Mouse (Mus musculus) limb, embryonic 10.5 days (tissue): ENCODE data around the gene Smco4. TPM values are rescaled to one million over a fixed set of nuclear protein-coding genes. Genes with fewer than 3 reads are reported as not detected.
A peak's percentile ranks its signal among the peaks of the same experiment; 100 is the strongest.
"Not testable (repeated sequence)": the region's sequence is repeated elsewhere in the genome, so short reads cannot be mapped to it uniquely, and the experiment has no call there.

Source experiments
- DNase-seq: peaks from one replicate; pipeline ENCODE4 v3.0.0-alpha.2; 2017; ENCODE audit warnings: low spot score
- H3K27ac ChIP-seq: fragments of 300-500 bp; sonication (generic); 2 replicates; pipeline ENCODE4 v1.5.1; 2016; ENCODE audit warnings: mild to moderate bottlenecking
- H3K27me3 ChIP-seq: fragments of 300-500 bp; sonication (generic); 2 replicates; pipeline ENCODE4 v1.6.1; 2016; ENCODE audit warnings: low read depth, mild to moderate bottlenecking; ENCODE audit not compliant: poor library complexity, severe bottlenecking
- H3K36me3 ChIP-seq: fragments of 300-500 bp; sonication (generic); 2 replicates; pipeline ENCODE4 v1.6.1; 2016; ENCODE audit warnings: mild to moderate bottlenecking, moderate library complexity
- H3K4me1 ChIP-seq: fragments of 300-500 bp; sonication (generic); 2 replicates; pipeline ENCODE4 v1.6.1; 2016
- H3K4me3 ChIP-seq: fragments of 300-500 bp; sonication (generic); 2 replicates; pipeline ENCODE4 v1.5.1; 2016; ENCODE audit warnings: mild to moderate bottlenecking, moderate library complexity
- H3K9me3 ChIP-seq: fragments of 300-500 bp; sonication (generic); replicated peaks from 2 replicates; pipeline ENCODE4 v1.6.1; 2016; ENCODE audit warnings: mild to moderate bottlenecking
- WGBS: fragments of 180-500 bp; shearing (Covaris S2); methylation state at CpG from one replicate; pipeline ENCODE4 v1.1.7; 2016; 5-methylcytosine and 5-hydroxymethylcytosine counted together
- polyA plus RNA-seq: library from polyadenylated mRNA; unstranded; fragments of >200 nt; fragmentation: Nextera tagmentation; extraction: Ambion mirVana; gene quantifications from 2 replicates; pipeline ENCODE4 v1.2.1, GENCODE M21; 2016

Gene Smco4
- polyA plus RNA-seq, 1 experiment from 2014 or later = 2.7 TPM

GRCm38 (mm10) chr9:15495281-15495680 lies 2.0 kb downstream of the Smco4 start:
- H3K9me3 ChIP-seq, H3K27ac ChIP-seq, H3K36me3 ChIP-seq, DNase-seq, H3K4me3 ChIP-seq, H3K27me3 ChIP-seq: not testable (repeated sequence)
- 91% methylated on average over 2 of the region's 2 CpGs for WGBS
- H3K4me1 ChIP-seq = peaks cover 58% of the 10 kb centered on the region

GRCm38 (mm10) chr9:15495921-15496577 lies 2.8 kb downstream of the Smco4 start:
- peak; percentile 43 for DNase-seq
- Histone ChIP-seq H3K4me3 (0 out of 2 replicates have a peak overlapping the region, but pooled peaks have one; percentile 0), H3K27me3 (no peaks in the 10 kb centered on the region), H3K9me3 (no peaks in the 10 kb centered on the region), H3K4me1 (peaks cover 65% of the 10 kb centered on the region), H3K36me3 (no peaks in the 10 kb centered on the region), H3K27ac (peak overlapping the region; percentile 59; the same call in 1 of the 2 replicates)
- 26% methylated on average over 8 of the region's 8 CpGs for WGBS

- no peaks in the 10 kb centered on the region for H3K9me3 ChIP-seq
- H3K27me3 ChIP-seq = no peaks in the 10 kb centered on the region
- H3K4me3 ChIP-seq = no peak overlapping the region
- H3K4me1 ChIP-seq = peaks cover 81% of the 10 kb centered on the region
- no peak for DNase-seq
- no peak overlapping the region for H3K27ac ChIP-seq
- no peaks in the 10 kb centered on the region for H3K36me3 ChIP-seq
- WGBS = 75% methylated on average over 5 of the region's 5 CpGs
These were observed 6.8 kb downstream of the Smco4 start for GRCm38 (mm10) chr9:15500025-15500424.

- Histone ChIP-seq H3K27ac (0 out of 2 replicates have a peak overlapping the region, but pooled peaks have one; percentile 11), H3K4me1 (peaks cover 72% of the 10 kb centered on the region), H3K9me3 (no peaks in the 10 kb centered on the region), H3K36me3 (peaks cover 6% of the 10 kb centered on the region), H3K4me3 (no peak overlapping the region), H3K27me3 (no peaks in the 10 kb centered on the region)
- 71% methylated on average over 19 of the region's 19 CpGs for WGBS
- peak; percentile 39 for DNase-seq
These were observed 8.4 kb downstream of the Smco4 start for GRCm38 (mm10) chr9:15501319-15502256.

GRCm38 (mm10) chr9:15502476-15502875 lies 9.2 kb downstream of the Smco4 start:
- Histone ChIP-seq H3K27me3 (no peaks in the 10 kb centered on the region), H3K9me3 (no peaks in the 10 kb centered on the region), H3K4me1 (peaks cover 68% of the 10 kb centered on the region), H3K4me3 (no peak overlapping the region), H3K27ac (peak overlapping the region; percentile 63), H3K36me3 (peaks cover 6% of the 10 kb centered on the region)
- no peak for DNase-seq
- WGBS = 34% methylated on average over 7 of the region's 7 CpGs

- Histone ChIP-seq H3K4me3 (no peak overlapping the region), H3K4me1 (peaks cover 71% of the 10 kb centered on the region), H3K9me3 (no peaks in the 10 kb centered on the region), H3K27me3 (no peaks in the 10 kb centered on the region), H3K27ac (0 out of 2 replicates have a peak overlapping the region, but pooled peaks have one; percentile 12), H3K36me3 (peaks cover 6% of the 10 kb centered on the region)
- DNase-seq = no peak
- WGBS = 73% methylated on average over 10 of the region's 10 CpGs
These were observed 10.1 kb downstream of the Smco4 start for GRCm38 (mm10) chr9:15503307-15503706.

GRCm38 (mm10) chr9:15503827-15504226 lies 10.6 kb downstream of the Smco4 start:
- H3K4me3 ChIP-seq = no peak overlapping the region
- peaks cover 6% of the 10 kb centered on the region for H3K36me3 ChIP-seq
- H3K9me3 ChIP-seq = no peaks in the 10 kb centered on the region
- 63% methylated on average over 6 of the region's 6 CpGs for WGBS
- H3K27me3 ChIP-seq = no peaks in the 10 kb centered on the region
- no peak for DNase-seq
- peaks cover 71% of the 10 kb centered on the region for H3K4me1 ChIP-seq
- H3K27ac ChIP-seq = no peak overlapping the region

GRCm38 (mm10) chr9:15505288-15505687 lies 12.1 kb downstream of the Smco4 start:
- H3K27me3 ChIP-seq = no peaks in the 10 kb centered on the region
- no peaks in the 10 kb centered on the region for H3K9me3 ChIP-seq
- H3K4me3 ChIP-seq = no peak overlapping the region
- peaks cover 60% of the 10 kb centered on the region for H3K4me1 ChIP-seq
- H3K27ac ChIP-seq = no peak overlapping the region
- WGBS = 63% methylated on average over 1 of the region's 1 CpGs
- DNase-seq = no peak
- peaks cover 6% of the 10 kb centered on the region for H3K36me3 ChIP-seq

- H3K4me3 ChIP-seq = no peak overlapping the region
- H3K27me3 ChIP-seq = no peaks in the 10 kb centered on the region
- H3K4me1 ChIP-seq = peaks cover 51% of the 10 kb centered on the region
- no peak for DNase-seq
- H3K9me3 ChIP-seq = no peaks in the 10 kb centered on the region
- 74% methylated on average over 3 of the region's 3 CpGs for WGBS
- H3K27ac ChIP-seq = no peak overlapping the region
- peaks cover 6% of the 10 kb centered on the region for H3K36me3 ChIP-seq
These were observed 13.6 kb downstream of the Smco4 start for GRCm38 (mm10) chr9:15506863-15507262.

GRCm38 (mm10) chr9:15507431-15507875 lies 14.2 kb downstream of the Smco4 start:
- H3K36me3 ChIP-seq = peaks cover 6% of the 10 kb centered on the region
- H3K27me3 ChIP-seq = no peaks in the 10 kb centered on the region
- no peak for DNase-seq
- H3K9me3 ChIP-seq = no peaks in the 10 kb centered on the region
- H3K4me1 ChIP-seq = peaks cover 46% of the 10 kb centered on the region
- 84% methylated on average over 4 of the region's 4 CpGs for WGBS
- H3K4me3 ChIP-seq = no peak overlapping the region
- H3K27ac ChIP-seq = 0 out of 2 replicates have a peak overlapping the region, but pooled peaks have one; percentile 30

GRCm38 (mm10) chr9:15509363-15509762 lies 16.1 kb downstream of the Smco4 start:
- DNase-seq = no peak
- Histone ChIP-seq H3K4me1 (peaks cover 26% of the 10 kb centered on the region), H3K27me3 (no peaks in the 10 kb centered on the region), H3K4me3 (no peak overlapping the region), H3K9me3 (no peaks in the 10 kb centered on the region), H3K36me3 (peaks cover 6% of the 10 kb centered on the region), H3K27ac (no peak overlapping the region)
- 84% methylated on average over 3 of the region's 3 CpGs for WGBS

- WGBS = 85% methylated on average over 3 of the region's 3 CpGs
These were observed 17.5 kb downstream of the Smco4 start for GRCm38 (mm10) chr9:15510557-15511310.

More at GRCm38 (mm10) chr9:15510557-15511310, 17.5 kb downstream of the Smco4 start:
- Histone ChIP-seq H3K36me3 (peaks cover under 1% of the 10 kb centered on the region), H3K27me3 (no peaks in the 10 kb centered on the region), H3K4me3 (no peak overlapping the region), H3K4me1 (peaks cover 30% of the 10 kb centered on the region), H3K9me3 (no peaks in the 10 kb centered on the region), H3K27ac (no peak overlapping the region)
- no peak for DNase-seq
